Mouse (Mus musculus) heart, embryonic 16.5 days (tissue): ENCODE measurements around the gene H2al1b. TPM values are rescaled to one million over a fixed set of nuclear protein-coding genes. Genes with fewer than 3 reads are reported as not detected.
"Not testable (repeated sequence)": the region's sequence is repeated elsewhere in the genome, so short reads cannot be mapped to it uniquely, and the experiment has no call there.

Experiments used
- ATAC-seq: fragments of 200-750 bp; cut with Nextera tagmentation; replicated peaks from 2 replicates; pipeline ENCODE4 v1.8.0; 2017; ENCODE audit warnings: moderate number of reproducible peaks; ENCODE audit not compliant: insufficient read depth, low FRiP score; ENCODE audit errors: extremely low read depth
- H3K27ac ChIP-seq: fragments of 300-500 bp; sonication (generic); 2 replicates; pipeline ENCODE4 v1.5.1; 2014; ENCODE audit warnings: mild to moderate bottlenecking, low read length, control low read depth, moderate library complexity
- H3K27me3 ChIP-seq: fragments of 300-500 bp; sonication (generic); 2 replicates; pipeline ENCODE4 v1.6.1; 2014; ENCODE audit warnings: low read length, mixed read lengths; ENCODE audit not compliant: control insufficient read depth, insufficient read depth
- H3K36me3 ChIP-seq: fragments of 300-500 bp; sonication (generic); 2 replicates; pipeline ENCODE4 v1.6.1; 2014; ENCODE audit not compliant: control insufficient read depth, insufficient read depth
- H3K4me1 ChIP-seq: fragments of 300-500 bp; sonication (generic); 2 replicates; pipeline ENCODE4 v1.6.1; 2014; ENCODE audit warnings: low read length, mixed read lengths; ENCODE audit not compliant: control insufficient read depth, insufficient read depth
- H3K4me2 ChIP-seq: fragments of 300-500 bp; sonication (generic); 2 replicates; pipeline ENCODE4 v1.6.1; 2014; ENCODE audit warnings: low read depth, mild to moderate bottlenecking, control low read depth, low read length
- H3K4me3 ChIP-seq: fragments of 300-500 bp; sonication (generic); 2 replicates; pipeline ENCODE4 v1.5.1; 2014; ENCODE audit warnings: mild to moderate bottlenecking, control low read depth, low read length
- H3K9ac ChIP-seq: fragments of 300-500 bp; sonication (generic); 2 replicates; pipeline ENCODE4 v1.6.1; 2014; ENCODE audit warnings: low read length, control low read depth
- H3K9me3 ChIP-seq: fragments of 300-500 bp; sonication (generic); replicated peaks from 2 replicates; pipeline ENCODE4 v1.6.1; 2016; ENCODE audit warnings: low read length; ENCODE audit not compliant: control insufficient read depth
- WGBS: fragments of 180-500 bp; shearing (Covaris S2); extraction: QIAGEN DNeasy Blood & Tissue Kit; methylation state at CpG from one replicate; pipeline ENCODE4 v1.1.7; 2014; 5-methylcytosine and 5-hydroxymethylcytosine counted together
- polyA plus RNA-seq: library from polyadenylated mRNA; unstranded; fragments of >200 nt; fragmentation: Nextera tagmentation; extraction: Ambion mirVana; gene quantifications from 2 replicates; pipeline ENCODE4 v1.2.1, GENCODE M21; 2015

Gene H2al1b
- polyA plus RNA-seq, 1 experiment from 2014 or later, result not detected

- no peaks in the 10 kb centered on the region for H3K4me1 ChIP-seq
- no peak for ATAC-seq
- no peak overlapping the region for H3K4me2 ChIP-seq
- peaks cover 2% of the 10 kb centered on the region; the same call in 1 of the 2 replicates for H3K9me3 ChIP-seq
- H3K4me3 ChIP-seq, result no peak overlapping the region
- no peaks in the 10 kb centered on the region; the same call in 1 of the 2 replicates for H3K27me3 ChIP-seq
- H3K36me3 ChIP-seq, result no peaks in the 10 kb centered on the region
- no peak overlapping the region for H3K27ac ChIP-seq
- WGBS, result 57% methylated on average over 2 of the region's 2 CpGs
- H3K9ac ChIP-seq, result no peak overlapping the region
These were observed 21.5 kb upstream of the H2al1b start for GRCm38 (mm10) chrX:11280741-11281140.

DNA sequence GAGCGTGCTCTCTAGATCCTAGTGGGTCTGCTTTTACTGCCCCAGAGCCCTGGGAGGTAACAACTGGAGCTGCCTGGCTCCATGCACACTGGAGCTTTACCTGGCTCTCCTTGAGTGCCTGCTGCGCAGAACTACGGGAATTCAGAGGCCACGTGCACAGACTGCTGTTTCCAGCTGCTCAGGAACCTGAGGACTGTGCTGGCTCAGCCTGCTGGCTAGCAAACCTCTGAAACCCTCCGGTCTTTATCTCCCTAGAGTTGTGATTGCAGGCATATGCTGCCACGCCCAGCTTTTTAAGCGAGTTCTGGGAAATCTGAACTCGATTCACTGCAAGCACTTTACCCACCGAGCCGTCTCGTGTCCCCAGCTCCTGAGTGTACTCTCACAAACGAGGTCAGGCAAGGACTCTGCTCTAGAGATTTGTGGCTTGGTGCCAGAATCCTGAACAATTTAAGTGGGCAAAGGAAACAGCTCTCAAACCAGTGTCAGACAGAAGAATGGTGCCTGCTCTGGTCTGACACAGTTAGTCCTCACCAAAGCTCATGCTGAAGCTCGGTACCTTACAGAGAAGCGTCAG is 13.8 kb upstream of the H2al1b start:
- H3K36me3 ChIP-seq, result no peaks in the 10 kb centered on the region
- WGBS, result 35% methylated on average over 14 of the region's 14 CpGs
- H3K9me3 ChIP-seq, result peaks cover 2% of the 10 kb centered on the region; the same call in 1 of the 2 replicates
- ATAC-seq, result peak; percentile 37; the same call in 1 of the 2 replicates
- no peak overlapping the region for H3K9ac ChIP-seq
- H3K27me3 ChIP-seq, result peaks cover 17% of the 10 kb centered on the region
- H3K4me2 ChIP-seq, result peak overlapping the region; percentile 18; the same call in 1 of the 2 replicates
- H3K27ac ChIP-seq, result no peak overlapping the region
- H3K4me1 ChIP-seq, result peaks cover 4% of the 10 kb centered on the region
- no peak overlapping the region for H3K4me3 ChIP-seq

GRCm38 (mm10) chrX:11289244-11289643 is 13.0 kb upstream of the H2al1b start:
- Histone ChIP-seq H3K4me1 (peaks cover 4% of the 10 kb centered on the region), H3K4me3 (no peak overlapping the region), H3K27me3 (peaks cover 17% of the 10 kb centered on the region), H3K4me2 (no peak overlapping the region), H3K9me3 (no peaks in the 10 kb centered on the region; the same call in 1 of the 2 replicates), H3K36me3 (no peaks in the 10 kb centered on the region), H3K9ac (no peak overlapping the region), H3K27ac (no peak overlapping the region)
- ATAC-seq, result no peak
- 68% methylated on average over 4 of the region's 4 CpGs for WGBS

GRCm38 (mm10) chrX:11298957-11299356 is 3.3 kb upstream of the H2al1b start, which contains the start of gene H2al1a:
Gene H2al1a, plus strand, starts transcription at chrX:11299257.
- WGBS, result no CpG with 5 or more reads among the region's 3 CpGs
- not testable (repeated sequence) for H3K4me3 ChIP-seq, H3K9ac ChIP-seq, H3K9me3 ChIP-seq, H3K4me2 ChIP-seq, H3K27me3 ChIP-seq, H3K4me1 ChIP-seq, ATAC-seq, H3K36me3 ChIP-seq, H3K27ac ChIP-seq

DNA sequence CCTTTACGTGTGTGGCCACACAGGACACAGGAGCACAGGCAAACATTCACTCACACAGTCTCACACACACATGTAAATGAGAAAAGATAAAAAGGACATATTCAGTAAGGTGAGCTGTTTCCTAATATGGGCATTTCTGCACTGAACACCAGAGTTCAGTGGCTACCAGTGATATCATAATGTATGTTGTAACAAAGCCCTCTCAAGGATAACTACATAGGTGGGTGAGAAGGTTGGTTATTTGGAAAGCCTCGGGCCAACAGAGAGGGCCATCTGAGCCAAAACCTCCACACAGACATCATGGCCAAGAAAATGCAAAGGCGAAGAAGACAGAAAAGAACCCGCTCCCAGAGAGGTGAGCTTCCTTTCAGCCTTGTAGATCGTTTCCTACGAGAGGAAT is 3.1 kb downstream of the H2al1b start, which contains the start of gene H2al1c:
Gene H2al1c (plus strand): TSS at position 301 of the 400 bp plus-strand sequence.
- H3K9ac ChIP-seq, H3K36me3 ChIP-seq, ATAC-seq, H3K9me3 ChIP-seq, H3K4me3 ChIP-seq, H3K27me3 ChIP-seq, H3K27ac ChIP-seq, H3K4me2 ChIP-seq, H3K4me1 ChIP-seq: not testable (repeated sequence)
- WGBS, result 96% methylated on average over 2 of the region's 6 CpGs

DNA sequence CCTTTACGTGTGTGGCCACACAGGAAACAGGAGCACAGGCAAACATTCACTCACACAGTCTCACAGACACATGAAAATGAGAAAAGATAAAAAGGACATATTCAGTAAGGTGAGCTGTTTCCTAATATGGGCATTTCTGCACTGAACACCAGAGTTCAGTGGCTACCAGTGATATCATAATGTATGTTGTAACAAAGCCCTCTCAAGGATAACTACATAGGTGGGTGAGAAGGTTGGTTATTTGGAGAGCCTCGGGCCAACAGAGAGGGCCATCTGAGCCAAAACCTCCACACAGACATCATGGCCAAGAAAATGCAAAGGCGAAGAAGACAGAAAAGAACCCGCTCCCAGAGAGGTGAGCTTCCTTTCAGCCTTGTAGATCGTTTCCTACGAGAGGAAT is 6.3 kb downstream of the H2al1b start, which contains the start of gene H2al1d:
Gene H2al1d (plus strand): TSS at position 301 of the 400 bp plus-strand sequence.
- not testable (repeated sequence) for H3K4me1 ChIP-seq, ATAC-seq, H3K36me3 ChIP-seq, H3K9ac ChIP-seq, H3K4me2 ChIP-seq, H3K27me3 ChIP-seq, H3K9me3 ChIP-seq, H3K4me3 ChIP-seq, H3K27ac ChIP-seq
- whole genome bisulfite sequencing, result no CpG with 5 or more reads among the region's 6 CpGs

GRCm38 (mm10) chrX:11311634-11312033 is 9.4 kb downstream of the H2al1b start, which contains the start of gene H2al1e:
Gene H2al1e, plus strand, starts transcription at chrX:11311934.
- H3K4me1 ChIP-seq, H3K4me3 ChIP-seq, ATAC-seq, H3K36me3 ChIP-seq, H3K9me3 ChIP-seq, H3K4me2 ChIP-seq, H3K27ac ChIP-seq, H3K9ac ChIP-seq, H3K27me3 ChIP-seq: not testable (repeated sequence)
- no CpG with 5 or more reads among the region's 3 CpGs for WGBS

DNA sequence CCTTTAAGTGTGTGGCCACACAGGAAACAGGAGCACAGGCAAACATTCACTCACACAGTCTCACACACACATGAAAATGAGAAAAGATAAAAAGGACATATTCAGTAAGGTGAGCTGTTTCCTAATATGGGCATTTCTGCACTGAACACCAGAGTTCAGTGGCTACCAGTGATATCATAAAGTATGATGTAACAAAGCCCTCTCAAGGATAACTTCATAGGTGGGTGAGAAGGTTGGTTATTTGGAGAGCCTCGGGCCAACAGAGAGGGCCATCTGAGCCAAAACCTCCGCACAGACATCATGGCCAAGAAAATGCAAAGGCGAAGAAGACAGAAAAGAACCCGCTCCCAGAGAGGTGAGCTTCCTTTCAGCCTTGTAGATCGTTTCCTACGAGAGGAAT is 12.6 kb downstream of the H2al1b start, which contains the start of gene H2al1f:
Gene H2al1f (plus strand): TSS at position 301 of the 400 bp plus-strand sequence.
- H3K9ac ChIP-seq, H3K4me3 ChIP-seq, H3K9me3 ChIP-seq, H3K4me1 ChIP-seq, H3K36me3 ChIP-seq, H3K4me2 ChIP-seq, H3K27me3 ChIP-seq, ATAC-seq, H3K27ac ChIP-seq: not testable (repeated sequence)
- no CpG with 5 or more reads among the region's 6 CpGs for WGBS

DNA sequence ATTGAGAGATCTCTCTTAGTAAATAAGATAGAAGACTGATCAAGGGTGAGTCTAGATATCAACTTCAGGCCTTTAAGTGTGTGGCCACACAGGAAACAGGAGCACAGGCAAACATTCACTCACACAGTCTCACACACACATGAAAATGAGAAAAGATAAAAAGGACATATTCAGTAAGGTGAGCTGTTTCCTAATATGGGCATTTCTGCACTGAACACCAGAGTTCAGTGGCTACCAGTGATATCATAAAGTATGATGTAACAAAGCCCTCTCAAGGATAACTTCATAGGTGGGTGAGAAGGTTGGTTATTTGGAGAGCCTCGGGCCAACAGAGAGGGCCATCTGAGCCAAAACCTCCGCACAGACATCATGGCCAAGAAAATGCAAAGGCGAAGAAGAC is 15.7 kb downstream of the H2al1b start, which contains the start of gene H2al1g:
Gene H2al1g (plus strand): TSS at position 301 of the 400 bp plus-strand sequence.
- not testable (repeated sequence) for ATAC-seq, H3K9me3 ChIP-seq, H3K4me1 ChIP-seq, H3K4me2 ChIP-seq, H3K4me3 ChIP-seq, H3K27ac ChIP-seq, H3K9ac ChIP-seq, H3K36me3 ChIP-seq, H3K27me3 ChIP-seq
- WGBS, result no CpG with 5 or more reads among the region's 3 CpGs
